Mouse (Mus musculus): Measurements from ENCODE around the gene Olfr1317. TPM values are rescaled to one million over a fixed set of nuclear protein-coding genes. Genes with fewer than 3 reads are reported as not detected.

The Olfr1317 gene
- polyA plus RNA-seq (2017; shearing (Covaris generic)), result under 1 TPM in 1 of 2 experiments, not detected in 1; 0.07 TPM

DNA sequence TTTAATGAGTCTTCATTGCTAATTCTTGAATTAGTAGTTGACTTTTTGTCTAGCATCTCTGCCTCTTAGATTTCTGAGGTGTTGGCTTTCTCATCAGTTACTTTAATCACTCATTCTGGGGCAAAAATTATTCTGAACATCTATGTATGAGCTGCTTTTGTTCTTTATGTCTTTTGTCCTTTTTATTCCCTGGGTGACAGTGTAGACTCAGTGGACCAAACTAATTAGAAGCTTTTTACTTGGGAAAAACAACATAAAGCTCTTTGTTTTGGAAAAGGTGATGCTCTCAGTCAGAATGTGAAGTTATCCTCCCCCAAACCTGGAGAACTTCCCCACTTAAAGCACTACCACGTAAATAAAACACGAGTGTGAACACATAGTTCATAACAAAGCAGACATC, at the start of gene Olfr1317:
Olfr1317 (plus strand) TSS at position 301 of the 400 bp plus-strand sequence.

DNA sequence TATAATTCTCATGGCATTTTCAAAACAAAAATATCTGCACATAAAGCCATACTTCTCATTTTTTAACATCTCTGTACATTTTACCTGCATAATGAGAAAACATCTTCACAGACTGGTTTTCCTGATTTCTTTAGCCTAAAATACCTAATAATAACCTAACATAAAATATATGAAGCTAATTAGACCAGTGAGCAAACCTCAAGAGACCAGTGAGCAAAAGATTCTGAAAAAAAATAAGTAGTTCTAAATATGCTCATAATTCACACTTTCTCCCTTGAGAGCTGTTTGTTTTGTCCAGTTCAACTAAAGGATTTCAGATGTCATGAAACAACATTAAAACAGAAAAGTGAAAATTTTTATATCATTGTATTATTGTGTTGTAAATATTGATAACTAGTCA, 43.4 kb upstream of the Olfr1317 start, which contains the start of gene Olfr1314:
Olfr1314 (minus strand) TSS at position 101 of the 400 bp plus-strand sequence.

DNA sequence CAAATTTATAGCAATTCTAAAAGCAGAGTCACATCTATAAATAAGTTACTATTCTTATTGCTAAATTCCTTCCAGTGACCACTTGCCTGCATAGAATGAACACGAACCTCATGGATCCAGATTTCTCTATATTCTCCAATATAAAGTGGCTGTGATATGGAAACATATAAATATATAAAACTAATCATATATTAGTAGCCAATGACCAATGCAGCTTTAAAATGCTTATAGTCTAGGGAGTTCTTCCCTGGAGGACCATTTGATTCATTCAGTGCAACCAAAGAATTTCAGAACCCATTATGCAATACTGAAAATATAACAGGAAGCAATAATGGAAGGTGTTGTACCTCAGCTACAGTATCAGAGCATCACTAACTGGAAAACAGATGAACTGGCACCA, 24.8 kb upstream of the Olfr1317 start, which contains the start of gene Olfr1315-ps1:
Olfr1315-ps1 (minus strand) TSS at position 101 of the 400 bp plus-strand sequence.

GRCm38 (mm10) chr2:112134877-112135276, 5.3 kb upstream of the Olfr1317 start, which contains the start of gene Olfr1316:
Olfr1316 (minus strand) TSS chr2:112134977.

DNA sequence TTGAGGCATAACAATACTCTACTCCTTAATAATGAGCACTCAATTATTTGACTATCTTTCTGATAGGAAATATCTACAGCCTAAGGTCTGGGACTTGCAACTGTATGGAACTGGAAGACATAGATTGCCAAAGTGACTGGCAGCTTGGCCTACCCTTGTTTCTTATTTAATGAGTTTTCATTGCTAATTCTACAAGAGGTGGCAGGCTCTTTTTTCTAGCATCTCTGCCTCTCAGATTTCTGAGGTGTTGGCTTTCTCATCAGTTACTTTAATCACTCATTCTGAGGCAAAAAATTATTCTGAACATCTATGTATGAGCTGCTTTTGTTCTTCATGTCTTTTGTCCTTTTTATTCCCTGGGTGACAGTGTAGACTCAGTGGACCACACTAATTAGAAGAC, 13.8 kb downstream of the Olfr1317 start, which contains the start of gene Olfr1318:
Olfr1318 (plus strand) TSS at position 301 of the 400 bp plus-strand sequence.

Other genes with a start within 250 kb of the Olfr1317 start
- gene Olfr1306, start 224.1 kb upstream of the Olfr1317 start, polyA plus RNA-seq (2017; shearing (Covaris generic)), result not detected
- gene Olfr1307, start 190.9 kb upstream of the Olfr1317 start, polyA plus RNA-seq (2017; shearing (Covaris generic)), result under 1 TPM; 0.05 to 0.11 TPM
- under 1 TPM in 1 of 2 experiments, not detected in 1; 0.11 TPM for gene Olfr1308, start 175.4 kb upstream of the Olfr1317 start, polyA plus RNA-seq (2017; shearing (Covaris generic))
- gene Olfr1309, start 150.0 kb upstream of the Olfr1317 start, polyA plus RNA-seq (2017; shearing (Covaris generic)), result not detected
- gene Olfr1310, start 127.6 kb upstream of the Olfr1317 start, polyA plus RNA-seq (2017; shearing (Covaris generic)), result under 1 TPM; 0.04 to 0.05 TPM
- gene Olfr1311, start 115.9 kb upstream of the Olfr1317 start, polyA plus RNA-seq (2017; shearing (Covaris generic)), result under 1 TPM in 1 of 2 experiments, not detected in 1; 0.09 TPM
- under 1 TPM in 1 of 2 experiments, not detected in 1; 0.10 TPM for gene Olfr1312, start 90.1 kb upstream of the Olfr1317 start, polyA plus RNA-seq (2017; shearing (Covaris generic))
- gene Olfr1313, start 62.5 kb upstream of the Olfr1317 start, polyA plus RNA-seq (2017; shearing (Covaris generic)), result not detected
- not detected for gene Olfr1314, start 43.5 kb upstream of the Olfr1317 start, polyA plus RNA-seq (2017; shearing (Covaris generic))
- gene Olfr1315-ps1, start 24.9 kb upstream of the Olfr1317 start, polyA plus RNA-seq (2017; shearing (Covaris generic)), result not detected
- gene Olfr1316, start 5.4 kb upstream of the Olfr1317 start, polyA plus RNA-seq (2017; shearing (Covaris generic)), result not detected
- gene Olfr1318, start 13.9 kb downstream of the Olfr1317 start, polyA plus RNA-seq (2017; shearing (Covaris generic)), result under 1 TPM in 1 of 2 experiments, not detected in 1; 0.05 TPM
- gene Lpcat4, start 99.1 kb downstream of the Olfr1317 start, polyA plus RNA-seq (2017; shearing (Covaris generic)), result 100 to 1,000 TPM in 1 of 2 experiments, 10 to 100 TPM in 1; 46.0 to 104 TPM
- gene Nutm1, start 119.0 kb downstream of the Olfr1317 start, polyA plus RNA-seq (2017; shearing (Covaris generic)), result under 1 TPM; 0.04 to 0.22 TPM
- gene Nop10, start 121.6 kb downstream of the Olfr1317 start, polyA plus RNA-seq (2017; shearing (Covaris generic)), result 100 to 1,000 TPM; 111 to 182 TPM
- 10 to 100 TPM; 45.4 to 84.5 TPM for gene Slc12a6, start 125.5 kb downstream of the Olfr1317 start, polyA plus RNA-seq (2017; shearing (Covaris generic))
- gene Gm21985, start 126.0 kb downstream of the Olfr1317 start, polyA plus RNA-seq (2017; shearing (Covaris generic)), result not detected
- gene Emc4, start 227.7 kb downstream of the Olfr1317 start, polyA plus RNA-seq (2017; shearing (Covaris generic)), result 100 to 1,000 TPM in 1 of 2 experiments, 10 to 100 TPM in 1; 78.1 to 106 TPM
- 10 to 100 TPM; 21.9 to 25.6 TPM for gene Katnbl1, start 238.9 kb downstream of the Olfr1317 start, polyA plus RNA-seq (2017; shearing (Covaris generic))

All from activated CD4-positive, CD25-positive, alpha-beta regulatory T cell (primary cell).